Mouse (Mus musculus) layer of hippocampus, adult 2 months (tissue): Measurements from ENCODE around the gene Setd6. TPM values are rescaled to one million over a fixed set of nuclear protein-coding genes. Genes with fewer than 3 reads are reported as not detected.

Experiments
- DNase-seq, 2 experiments: peaks; one replicate each; pipeline ENCODE4 v3.0.0; 2022; ENCODE audit warnings: low spot score in 2 of 2
- H3K27ac ChIP-seq: fragments of 200-600 bp; 2 replicates; pipeline ENCODE4 v1.8.1; 2022
- H3K4me3 ChIP-seq: fragments of 200-600 bp; 2 replicates; pipeline ENCODE4 v1.8.1; 2022; ENCODE audit warnings: mild to moderate bottlenecking
- CTCF ChIP-seq: fragments of 200-600 bp; conservative IDR thresholded peaks from 2 replicates; pipeline ENCODE4 v1.8.1; 2022; ENCODE audit warnings: antibody characterized with exemption, mild to moderate bottlenecking, moderate library complexity
- total RNA-seq, 2 experiments: library from RNA; stranded (reverse); gene quantifications; 2 replicates each; pipeline ENCODE4 v1.2.3; 2021

Setd6 gene
- total RNA-seq, 2 experiments from 2014 or later = 16.4 to 21.9 TPM

DNA sequence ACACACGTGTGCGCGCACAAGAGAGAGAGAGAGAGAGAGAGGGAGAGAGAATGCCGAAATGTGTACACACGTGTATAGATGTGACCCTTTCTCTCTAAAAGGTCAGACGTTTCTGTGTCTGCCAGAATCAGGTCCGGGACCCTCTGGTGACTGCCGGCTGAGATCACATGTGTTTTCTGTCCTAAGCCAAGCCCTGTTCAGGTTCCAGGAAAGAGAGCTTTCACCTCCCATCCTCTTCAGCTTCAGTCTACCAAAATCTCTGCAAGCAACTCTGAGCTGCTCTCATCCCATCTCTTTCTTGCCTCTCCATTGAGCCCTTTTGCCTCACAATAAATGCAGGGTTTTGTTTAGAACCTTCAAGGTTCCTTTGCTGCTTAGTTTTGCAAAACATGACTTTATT lies 19.0 kb upstream of the Setd6 start:
- peak overlapping the region; percentile 96 for H3K27ac ChIP-seq
- H3K4me3 ChIP-seq = peak overlapping the region; percentile 9
- DNase-seq = no peak
- no peak for TF ChIP-seq CTCF

GRCm38 (mm10) chr8:95697128-95697527 lies 18.6 kb upstream of the Setd6 start:
- Histone ChIP-seq H3K4me3 (peak overlapping the region; percentile 9), H3K27ac (peak overlapping the region; percentile 96)
- peak; percentile 98 for TF ChIP-seq CTCF
- DNase-seq = peak; percentile 89 to 96

GRCm38 (mm10) chr8:95698179-95698578 lies 17.5 kb upstream of the Setd6 start:
- no peak for DNase-seq
- Histone ChIP-seq H3K4me3 (no peak overlapping the region), H3K27ac (peak overlapping the region; percentile 96)
- TF ChIP-seq CTCF = no peak

DNA sequence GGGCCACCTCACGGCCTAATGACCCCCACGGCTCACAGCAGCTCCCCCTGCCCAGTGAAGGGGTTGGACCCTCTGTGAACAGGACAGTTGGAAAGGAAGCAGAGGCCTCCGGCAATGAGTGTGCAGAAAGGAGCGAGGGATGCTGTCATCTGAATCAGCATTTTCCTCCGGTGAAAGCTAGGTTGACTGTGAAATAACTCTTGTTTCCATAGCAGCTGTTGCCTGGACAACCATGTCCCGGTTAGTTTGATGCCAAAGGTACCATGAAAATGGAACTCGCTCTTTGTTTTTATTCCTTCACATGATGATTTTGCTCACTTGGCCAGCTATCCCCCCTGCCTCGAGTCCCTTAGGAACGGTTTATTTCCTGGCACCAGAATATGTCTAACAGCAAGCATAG lies 15.4 kb upstream of the Setd6 start:
- TF ChIP-seq CTCF = no peak
- peak overlapping the region; percentile 96 for H3K27ac ChIP-seq

GRCm38 (mm10) chr8:95701809-95702208 lies 13.9 kb upstream of the Setd6 start:
- peak overlapping the region; percentile 96 for H3K27ac ChIP-seq
- H3K4me3 ChIP-seq = no peak overlapping the region
- no peak for TF ChIP-seq CTCF
- DNase-seq = no peak

More for the DNA sequence above, 15.4 kb upstream of the Setd6 start:
- peak; percentile 78 to 89 for DNase-seq
- peak overlapping the region; percentile 28 for H3K4me3 ChIP-seq

- DNase-seq = peak; percentile 92 to 95
- Histone ChIP-seq H3K27ac (peak overlapping the region; percentile 96), H3K4me3 (peak overlapping the region; percentile 65)
- TF ChIP-seq CTCF = no peak
Measured at GRCm38 (mm10) chr8:95702480-95703446, 12.9 kb upstream of the Setd6 start.

- Histone ChIP-seq H3K4me3 (peak overlapping the region; percentile 65), H3K27ac (peak overlapping the region; percentile 96)
- TF ChIP-seq CTCF = no peak
- DNase-seq = peak; percentile 88 to 90
Measured at GRCm38 (mm10) chr8:95703461-95704260, 12.0 kb upstream of the Setd6 start.

- Histone ChIP-seq H3K4me3 (peak overlapping the region; percentile 65), H3K27ac (peak overlapping the region; percentile 96)
- TF ChIP-seq CTCF = no peak
- DNase-seq = no peak
Measured at GRCm38 (mm10) chr8:95704538-95704937, 11.1 kb upstream of the Setd6 start.

DNA sequence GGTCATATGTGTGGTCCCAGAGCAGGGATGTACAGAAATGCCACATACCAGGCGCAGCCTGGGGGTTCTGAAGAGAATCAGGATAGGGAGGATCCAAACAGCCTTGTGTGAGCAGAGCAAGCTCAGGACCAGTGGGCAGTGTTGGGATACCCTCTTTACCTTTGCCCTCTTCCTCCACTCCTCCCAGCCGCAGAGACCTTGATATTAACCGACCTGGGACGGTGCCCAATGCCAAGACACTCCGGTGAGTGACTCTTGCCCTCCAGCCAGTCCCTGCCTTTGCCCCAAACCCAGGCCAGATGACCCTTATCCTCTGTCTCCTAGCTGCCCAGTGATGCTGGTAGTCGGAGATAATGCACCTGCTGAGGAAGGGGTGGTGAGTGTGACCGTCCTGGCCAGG lies 6.1 kb upstream of the Setd6 start:
- TF ChIP-seq CTCF = no peak
- Histone ChIP-seq H3K4me3 (no peak overlapping the region), H3K27ac (peak overlapping the region; percentile 72)
- no peak for DNase-seq

GRCm38 (mm10) chr8:95711029-95711428 lies 4.7 kb upstream of the Setd6 start:
- no peak for TF ChIP-seq CTCF
- no peak overlapping the region for H3K27ac ChIP-seq
- DNase-seq = no peak
- no peak overlapping the region for H3K4me3 ChIP-seq

GRCm38 (mm10) chr8:95712395-95712794 lies 3.3 kb upstream of the Setd6 start:
- TF ChIP-seq CTCF = no peak
- Histone ChIP-seq H3K4me3 (no peak overlapping the region), H3K27ac (no peak overlapping the region)
- DNase-seq = no peak

DNA sequence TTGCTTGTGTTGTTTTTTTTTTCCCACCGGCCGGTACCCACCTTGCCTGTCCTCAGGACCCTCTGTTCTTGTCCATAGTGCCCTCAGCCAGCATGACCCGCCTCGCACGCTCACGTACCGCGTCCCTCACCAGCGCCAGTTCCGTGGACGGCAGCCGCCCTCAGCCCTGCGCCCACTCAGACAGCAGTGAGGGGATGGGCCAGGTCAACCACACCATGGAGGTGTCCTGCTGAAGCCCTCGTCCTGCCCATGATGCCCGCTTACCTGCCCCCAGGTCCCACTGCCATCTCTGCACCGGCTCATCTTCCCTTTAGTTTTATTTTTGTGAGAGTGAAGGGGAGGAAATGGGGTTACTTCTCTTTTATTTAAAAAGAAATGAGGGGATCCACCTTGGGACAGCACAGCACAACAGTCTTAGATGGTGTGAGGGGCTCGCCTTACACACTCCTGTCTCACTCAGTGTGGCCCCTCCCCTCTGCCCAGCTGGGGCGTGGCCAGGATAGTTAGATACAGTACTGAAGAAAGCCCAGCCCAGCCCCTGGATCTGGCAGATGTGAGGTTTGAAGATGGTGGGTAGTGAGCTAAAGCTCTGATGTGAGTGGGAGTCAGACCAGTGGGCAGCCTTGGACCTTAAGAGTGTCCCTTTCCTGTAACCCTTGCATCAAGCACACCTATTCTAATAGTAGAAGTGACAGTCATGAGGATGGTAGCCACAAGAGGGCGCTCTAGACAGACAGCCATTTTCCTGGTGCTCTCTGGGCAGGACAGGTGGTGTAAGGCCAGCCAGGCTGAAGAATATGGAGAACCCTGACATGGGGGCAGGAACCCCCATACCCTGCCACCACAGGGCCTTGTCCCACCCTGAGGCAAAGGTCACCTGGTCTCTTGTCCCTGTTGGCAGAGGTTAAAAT lies 2.3 kb upstream of the Setd6 start:
- peak; percentile 92 for TF ChIP-seq CTCF
- peak in 1 of 2 experiments; percentile 75 for DNase-seq
- Histone ChIP-seq H3K27ac (no peak overlapping the region), H3K4me3 (no peak overlapping the region)
